Mouse (Mus musculus): ENCODE data around the gene Olfr666. TPM values are rescaled to one million over a fixed set of nuclear protein-coding genes. Genes with fewer than 3 reads are reported as not detected.

The Olfr666 gene
- polyA plus RNA-seq, 1 experiment from 2014 or later = not detected

Other genes with a start within 250 kb of the Olfr666 start
- gene Olfr658, start 248.6 kb downstream of the Olfr666 start, polyA plus RNA-seq (2016; fragmentation: Nextera tagmentation; extraction: Ambion mirVana) = 0.08 TPM in 1 of 2 replicates, not detected in the other
- not detected in 2 replicates for gene Olfr659, start 229.2 kb downstream of the Olfr666 start, polyA plus RNA-seq (2016; fragmentation: Nextera tagmentation; extraction: Ambion mirVana)
- gene Olfr661, start 209.5 kb downstream of the Olfr666 start, polyA plus RNA-seq (2016; fragmentation: Nextera tagmentation; extraction: Ambion mirVana) = not detected in 2 replicates
- gene Usp17le, start 118.5 kb downstream of the Olfr666 start, polyA plus RNA-seq (2016; fragmentation: Nextera tagmentation; extraction: Ambion mirVana) = not detected in 2 replicates
- not detected in 2 replicates for gene Usp17lb, start 53.3 kb downstream of the Olfr666 start, polyA plus RNA-seq (2016; fragmentation: Nextera tagmentation; extraction: Ambion mirVana)
- not detected in 2 replicates for gene Usp17la, start 38.9 kb downstream of the Olfr666 start, polyA plus RNA-seq (2016; fragmentation: Nextera tagmentation; extraction: Ambion mirVana)
- not detected in 2 replicates for gene Olfr665, start 17.9 kb downstream of the Olfr666 start, polyA plus RNA-seq (2016; fragmentation: Nextera tagmentation; extraction: Ambion mirVana)
- not detected in 2 replicates for gene Olfr667, start 25.5 kb upstream of the Olfr666 start, polyA plus RNA-seq (2016; fragmentation: Nextera tagmentation; extraction: Ambion mirVana)
- not detected in 2 replicates for gene Olfr668, start 32.1 kb upstream of the Olfr666 start, polyA plus RNA-seq (2016; fragmentation: Nextera tagmentation; extraction: Ambion mirVana)
- gene Olfr669, start 38.3 kb upstream of the Olfr666 start, polyA plus RNA-seq (2016; fragmentation: Nextera tagmentation; extraction: Ambion mirVana) = not detected in 2 replicates
- not detected in 2 replicates for gene Olfr670, start 66.7 kb upstream of the Olfr666 start, polyA plus RNA-seq (2016; fragmentation: Nextera tagmentation; extraction: Ambion mirVana)
- gene Olfr671, start 83.2 kb upstream of the Olfr666 start, polyA plus RNA-seq (2016; fragmentation: Nextera tagmentation; extraction: Ambion mirVana) = not detected in 2 replicates
- gene Olfr672, start 106.1 kb upstream of the Olfr666 start, polyA plus RNA-seq (2016; fragmentation: Nextera tagmentation; extraction: Ambion mirVana) = not detected in 2 replicates
- gene Olfr675, start 132.5 kb upstream of the Olfr666 start, polyA plus RNA-seq (2016; fragmentation: Nextera tagmentation; extraction: Ambion mirVana) = not detected in 2 replicates
- gene Olfr676, start 136.7 kb upstream of the Olfr666 start, polyA plus RNA-seq (2016; fragmentation: Nextera tagmentation; extraction: Ambion mirVana) = not detected in 2 replicates
- gene Olfr677, start 155.4 kb upstream of the Olfr666 start, polyA plus RNA-seq (2016; fragmentation: Nextera tagmentation; extraction: Ambion mirVana) = not detected in 2 replicates
- not detected in 2 replicates for gene Olfr678, start 168.5 kb upstream of the Olfr666 start, polyA plus RNA-seq (2016; fragmentation: Nextera tagmentation; extraction: Ambion mirVana)
- not detected in 2 replicates for gene Olfr679, start 185.3 kb upstream of the Olfr666 start, polyA plus RNA-seq (2016; fragmentation: Nextera tagmentation; extraction: Ambion mirVana)
- gene Olfr680-ps1, start 196.9 kb upstream of the Olfr666 start, polyA plus RNA-seq (2016; fragmentation: Nextera tagmentation; extraction: Ambion mirVana) = not detected in 2 replicates
- not detected in 2 replicates for gene Olfr681, start 220.9 kb upstream of the Olfr666 start, polyA plus RNA-seq (2016; fragmentation: Nextera tagmentation; extraction: Ambion mirVana)